Mouse (Mus musculus) R1 (cell line): ENCODE results near the gene Hamp.

Experiments
- DNase-seq: peaks from one replicate; pipeline ENCODE4 v3.0.0-alpha.2; 2018; ENCODE audit warnings: low read depth, low spot score

Hamp gene

GRCm38 (mm10) chr7:30908992-30909431 lies 34.8 kb downstream of the Hamp start:
- DNase-seq: no peak

- DNase-seq: peak; percentile 89
Measured at GRCm38 (mm10) chr7:30908277-30908991, 35.4 kb downstream of the Hamp start.

GRCm38 (mm10) chr7:30904042-30904441 lies 39.8 kb downstream of the Hamp start:
- no peak for DNase-seq

- DNase-seq: no peak
Measured at GRCm38 (mm10) chr7:30895217-30895616, 48.6 kb downstream of the Hamp start.

GRCm38 (mm10) chr7:30892515-30892914 lies 51.3 kb downstream of the Hamp start:
- DNase-seq: no peak
